Mouse (Mus musculus): ENCODE data around the gene Ugt1a8. TPM values are rescaled to one million over a fixed set of nuclear protein-coding genes. Genes with fewer than 3 reads are reported as not detected.
"Not testable (repeated sequence)": the region's sequence is repeated elsewhere in the genome, so short reads cannot be mapped to it uniquely, and the experiment has no call there.

Ugt1a8 gene
- polyA plus RNA-seq, 1 experiment from 2014 or later = not detected

- H3K9ac ChIP-seq (ENCODE audit: low read length); H3K4me2 ChIP-seq (ENCODE audit: low read depth, low read length); H3K4me1 ChIP-seq (replicated peaks; ENCODE audit: control insufficient read depth, insufficient read depth, low read length); H3K27me3 ChIP-seq (ENCODE audit: control insufficient read depth, insufficient read depth, low read depth, low read length); H3K36me3 ChIP-seq (ENCODE audit: control insufficient read depth, insufficient read depth, low read length); H3K9me3 ChIP-seq (ENCODE audit: control insufficient read depth, low read length); H3K27ac ChIP-seq (ENCODE audit: low read length); H3K4me3 ChIP-seq (ENCODE audit: low read length): not testable (repeated sequence)
- WGBS = 63% methylated on average over 4 of the region's 5 CpGs
- peak; percentile 68 for ATAC-seq (ENCODE audit: low read depth)
These were observed 16.3 kb downstream of the Ugt1a8 start for GRCm38 (mm10) chr1:88103697-88104468.

- Histone ChIP-seq H3K27ac (ENCODE audit: low read length) (no peak overlapping the region), H3K4me2 (ENCODE audit: low read depth, low read length) (no peak overlapping the region), H3K4me1 (replicated peaks; ENCODE audit: control insufficient read depth, insufficient read depth, low read length) (no peaks in the 10 kb centered on the region), H3K9ac (ENCODE audit: low read length) (no peak overlapping the region), H3K9me3 (ENCODE audit: control insufficient read depth, low read length) (no peaks in the 10 kb centered on the region), H3K4me3 (ENCODE audit: low read length) (no peak overlapping the region), H3K27me3 (ENCODE audit: control insufficient read depth, insufficient read depth, low read depth, low read length) (no peaks in the 10 kb centered on the region), H3K36me3 (ENCODE audit: control insufficient read depth, insufficient read depth, low read length) (no peaks in the 10 kb centered on the region)
- ATAC-seq (ENCODE audit: low read depth) = no peak
- WGBS = 77% methylated on average over 1 of the region's 1 CpGs
These were observed 17.2 kb downstream of the Ugt1a8 start for GRCm38 (mm10) chr1:88104667-88105430.

GRCm38 (mm10) chr1:88105656-88106055 is 18.0 kb downstream of the Ugt1a8 start:
- WGBS = 48% methylated on average over 2 of the region's 2 CpGs
- H3K9me3 ChIP-seq (ENCODE audit: control insufficient read depth, low read length) = no peaks in the 10 kb centered on the region
- H3K9ac ChIP-seq (ENCODE audit: low read length) = no peak overlapping the region
- H3K36me3 ChIP-seq (ENCODE audit: control insufficient read depth, insufficient read depth, low read length) = no peaks in the 10 kb centered on the region
- H3K27me3 ChIP-seq (ENCODE audit: control insufficient read depth, insufficient read depth, low read depth, low read length) = no peaks in the 10 kb centered on the region
- H3K4me3 ChIP-seq (ENCODE audit: low read length) = no peak overlapping the region
- no peak overlapping the region for H3K27ac ChIP-seq (ENCODE audit: low read length)
- no peak overlapping the region for H3K4me2 ChIP-seq (ENCODE audit: low read depth, low read length)
- ATAC-seq (ENCODE audit: low read depth) = no peak
- no peaks in the 10 kb centered on the region for H3K4me1 ChIP-seq (replicated peaks; ENCODE audit: control insufficient read depth, insufficient read depth, low read length)

- 59% methylated on average over 2 of the region's 2 CpGs for WGBS
- ATAC-seq (ENCODE audit: low read depth) = peak; percentile 56
- H3K9ac ChIP-seq (ENCODE audit: low read length) = not testable (repeated sequence)
These were observed 21.5 kb downstream of the Ugt1a8 start for GRCm38 (mm10) chr1:88109027-88109557.

GRCm38 (mm10) chr1:88109604-88110003 is 22.0 kb downstream of the Ugt1a8 start:
- not testable (repeated sequence) for H3K4me1 ChIP-seq (replicated peaks; ENCODE audit: control insufficient read depth, insufficient read depth, low read length); H3K4me3 ChIP-seq (ENCODE audit: low read length); H3K4me2 ChIP-seq (ENCODE audit: low read depth, low read length); H3K27me3 ChIP-seq (ENCODE audit: control insufficient read depth, insufficient read depth, low read depth, low read length); H3K9me3 ChIP-seq (ENCODE audit: control insufficient read depth, low read length); H3K27ac ChIP-seq (ENCODE audit: low read length); H3K36me3 ChIP-seq (ENCODE audit: control insufficient read depth, insufficient read depth, low read length); ATAC-seq (ENCODE audit: low read depth); H3K9ac ChIP-seq (ENCODE audit: low read length)
- 50% methylated on average over 2 of the region's 2 CpGs for WGBS

More at GRCm38 (mm10) chr1:88109027-88109557, 21.5 kb downstream of the Ugt1a8 start:
- not testable (repeated sequence) for H3K27ac ChIP-seq (ENCODE audit: low read length); H3K9me3 ChIP-seq (ENCODE audit: control insufficient read depth, low read length); H3K4me2 ChIP-seq (ENCODE audit: low read depth, low read length); H3K4me1 ChIP-seq (replicated peaks; ENCODE audit: control insufficient read depth, insufficient read depth, low read length); H3K36me3 ChIP-seq (ENCODE audit: control insufficient read depth, insufficient read depth, low read length); H3K27me3 ChIP-seq (ENCODE audit: control insufficient read depth, insufficient read depth, low read depth, low read length); H3K4me3 ChIP-seq (ENCODE audit: low read length)

GRCm38 (mm10) chr1:88112769-88113168 is 25.2 kb downstream of the Ugt1a8 start:
- 91% methylated on average over 6 of the region's 6 CpGs for WGBS
- ATAC-seq (ENCODE audit: low read depth); H3K9ac ChIP-seq (ENCODE audit: low read length); H3K4me1 ChIP-seq (replicated peaks; ENCODE audit: control insufficient read depth, insufficient read depth, low read length); H3K27ac ChIP-seq (ENCODE audit: low read length); H3K27me3 ChIP-seq (ENCODE audit: control insufficient read depth, insufficient read depth, low read depth, low read length); H3K4me2 ChIP-seq (ENCODE audit: low read depth, low read length); H3K4me3 ChIP-seq (ENCODE audit: low read length); H3K9me3 ChIP-seq (ENCODE audit: control insufficient read depth, low read length); H3K36me3 ChIP-seq (ENCODE audit: control insufficient read depth, insufficient read depth, low read length): not testable (repeated sequence)

GRCm38 (mm10) chr1:88120550-88120949 is 32.9 kb downstream of the Ugt1a8 start:
- H3K9me3 ChIP-seq (ENCODE audit: control insufficient read depth, low read length); H3K4me1 ChIP-seq (replicated peaks; ENCODE audit: control insufficient read depth, insufficient read depth, low read length); H3K4me3 ChIP-seq (ENCODE audit: low read length); H3K27ac ChIP-seq (ENCODE audit: low read length); H3K9ac ChIP-seq (ENCODE audit: low read length); H3K4me2 ChIP-seq (ENCODE audit: low read depth, low read length); H3K27me3 ChIP-seq (ENCODE audit: control insufficient read depth, insufficient read depth, low read depth, low read length); H3K36me3 ChIP-seq (ENCODE audit: control insufficient read depth, insufficient read depth, low read length): not testable (repeated sequence)
- ATAC-seq (ENCODE audit: low read depth) = peak; percentile 52; the same call in 1 of the 2 replicates
- 14% methylated on average over 3 of the region's 4 CpGs for WGBS

GRCm38 (mm10) chr1:88121521-88121920 is 33.9 kb downstream of the Ugt1a8 start:
- WGBS = no CpG with 5 or more reads among the region's 1 CpGs
- H3K27me3 ChIP-seq (ENCODE audit: control insufficient read depth, insufficient read depth, low read depth, low read length); H3K9ac ChIP-seq (ENCODE audit: low read length); ATAC-seq (ENCODE audit: low read depth); H3K4me2 ChIP-seq (ENCODE audit: low read depth, low read length); H3K4me3 ChIP-seq (ENCODE audit: low read length); H3K27ac ChIP-seq (ENCODE audit: low read length); H3K36me3 ChIP-seq (ENCODE audit: control insufficient read depth, insufficient read depth, low read length); H3K4me1 ChIP-seq (replicated peaks; ENCODE audit: control insufficient read depth, insufficient read depth, low read length); H3K9me3 ChIP-seq (ENCODE audit: control insufficient read depth, low read length): not testable (repeated sequence)

- 71% methylated on average over 3 of the region's 4 CpGs for WGBS
- H3K4me3 ChIP-seq (ENCODE audit: low read length); H3K36me3 ChIP-seq (ENCODE audit: control insufficient read depth, insufficient read depth, low read length); H3K9me3 ChIP-seq (ENCODE audit: control insufficient read depth, low read length); H3K9ac ChIP-seq (ENCODE audit: low read length); H3K4me2 ChIP-seq (ENCODE audit: low read depth, low read length); H3K27me3 ChIP-seq (ENCODE audit: control insufficient read depth, insufficient read depth, low read depth, low read length); ATAC-seq (ENCODE audit: low read depth); H3K27ac ChIP-seq (ENCODE audit: low read length); H3K4me1 ChIP-seq (replicated peaks; ENCODE audit: control insufficient read depth, insufficient read depth, low read length): not testable (repeated sequence)
These were observed 38.3 kb downstream of the Ugt1a8 start for GRCm38 (mm10) chr1:88125827-88126360.

Data from lung, embryonic 16.5 days (tissue).